Mouse (Mus musculus) midbrain, embryonic 11.5 days (tissue): ENCODE measurements around the gene Btg1-ps2. TPM values are rescaled to one million over a fixed set of nuclear protein-coding genes. Genes with fewer than 3 reads are reported as not detected.

Experiments used
- polyA plus RNA-seq: library from polyadenylated mRNA; unstranded; fragments of >200 nt; fragmentation: Nextera tagmentation; extraction: Ambion mirVana; gene quantifications from 2 replicates; pipeline ENCODE4 v1.2.1, GENCODE M21; 2014

The Btg1-ps2 gene
- polyA plus RNA-seq, 1 experiment from 2014 or later = not detected

Other genes starting within 250 kb of the Btg1-ps2 start
- gene Rhox5, start 238.3 kb downstream of the Btg1-ps2 start, polyA plus RNA-seq = 1.2 and 1.4 TPM in 2 replicates
- gene Rhox6, start 216.2 kb downstream of the Btg1-ps2 start, polyA plus RNA-seq = not detected in 2 replicates
- not detected in 2 replicates for gene Rhox7a, start 211.4 kb downstream of the Btg1-ps2 start, polyA plus RNA-seq
- 0.11 TPM in 1 of 2 replicates, not detected in the other for gene Rhox8, start 164.2 kb downstream of the Btg1-ps2 start, polyA plus RNA-seq
- gene Rhox7b, start 145.9 kb downstream of the Btg1-ps2 start, polyA plus RNA-seq = not detected in 2 replicates
- not detected in 2 replicates for gene Rhox9, start 141.3 kb downstream of the Btg1-ps2 start, polyA plus RNA-seq
- not detected in 2 replicates for gene Btg1-ps1, start 24.3 kb downstream of the Btg1-ps2 start, polyA plus RNA-seq
- not detected in 2 replicates for gene Rhox10, start 23.4 kb upstream of the Btg1-ps2 start, polyA plus RNA-seq
- not detected in 2 replicates for gene Rhox11, start 42.0 kb upstream of the Btg1-ps2 start, polyA plus RNA-seq
- gene Rhox12, start 67.8 kb upstream of the Btg1-ps2 start, polyA plus RNA-seq = not detected in 2 replicates
- gene Rhox13, start 78.1 kb upstream of the Btg1-ps2 start, polyA plus RNA-seq = not detected in 2 replicates
- gene Zbtb33, start 146.7 kb upstream of the Btg1-ps2 start, polyA plus RNA-seq = 9.2 and 10.7 TPM in 2 replicates
- gene Tmem255a, start 209.3 kb upstream of the Btg1-ps2 start, polyA plus RNA-seq = 14.7 and 16.2 TPM in 2 replicates